In the genomic region with DNA sequence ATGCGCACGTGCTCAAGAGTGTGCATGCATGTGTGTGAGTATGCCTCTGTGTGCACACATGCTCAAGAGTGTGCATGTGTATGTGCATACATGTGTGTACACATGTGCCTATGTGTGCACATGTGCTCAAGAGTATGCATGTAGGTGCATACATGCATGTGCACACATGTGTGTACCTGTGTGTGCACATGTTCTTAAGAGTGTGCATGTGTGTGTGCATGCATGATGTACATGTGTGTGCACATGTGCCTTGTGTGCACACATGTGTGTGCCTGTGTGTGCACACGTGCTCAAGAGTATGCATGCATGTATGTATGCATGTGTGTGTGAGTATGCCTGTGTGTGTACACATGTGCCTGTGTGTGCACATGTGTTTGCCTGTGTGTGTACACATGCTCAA, we compare ENCODE assay signal across 25 mouse cellular contexts. TPM values are rescaled to one million over a fixed set of nuclear protein-coding genes. Genes with fewer than 3 reads are reported as not detected.
A peak's percentile ranks its signal among the peaks of the same experiment; 100 is the strongest.
DNase-seq lines count a peak whose midpoint lies in the region; ATAC-seq and TF ChIP-seq lines count a peak whose summit lies in the region.
"Had no signal": no experiment of that assay in that cellular context is flagged by ENCODE, and none has a peak within 500 bp of the region (broad histone marks: within the 10 kb centered on the region; RNA-seq: fewer than 3 reads in every experiment).

No protein-coding gene starts in this region.

- DNase-seq in MEL (ENCODE audit: low read depth, low spot score) = no peak
- no peak for DNase-seq in lung, postnatal 25 days (ENCODE audit: low spot score)
- DNase-seq: adrenal gland, adult 2 months; adrenal gland, postnatal 14 days; cerebellum, adult 11 months; cerebellum, adult 2 months; cerebellum, adult 9-11 months; cerebellum, postnatal 25 days; forebrain, postnatal 0 days; gastrocnemius, adult 2 months; gastrocnemius, postnatal 14 days; heart, adult 11 months had no signal

- no peak overlapping the region for H3K27ac ChIP-seq in intestine, postnatal 0 days (ENCODE audit: low read depth, low read length)
- no peak overlapping the region for H3K27ac ChIP-seq in intestine, embryonic 15.5 days
- no peak overlapping the region for H3K27ac ChIP-seq in midbrain, embryonic 13.5 days
- H3K27ac ChIP-seq in midbrain, embryonic 16.5 days (ENCODE audit: low read length) = no peak overlapping the region
- H3K27ac ChIP-seq in MEL (ENCODE audit: control insufficient read depth, low read depth, low read length) = no peak overlapping the region
- H3K27ac ChIP-seq in olfactory bulb, adult 2 months (ENCODE audit: insufficient read depth, low read depth, low read length) = peak overlapping the region; percentile 92
- H3K27ac ChIP-seq: embryonic facial prominence, embryonic 12.5 days; embryonic facial prominence, embryonic 15.5 days; gastrocnemius, adult 2 months; hindbrain, embryonic 13.5 days; hindbrain, postnatal 0 days had no signal

- no peaks in the 10 kb centered on the region for H3K36me3 ChIP-seq in intestine, postnatal 0 days (ENCODE audit: control insufficient read depth, insufficient read depth)
- no peaks in the 10 kb centered on the region for H3K36me3 ChIP-seq in intestine, embryonic 15.5 days
- H3K36me3 ChIP-seq in midbrain, embryonic 13.5 days = no peaks in the 10 kb centered on the region
- no peaks in the 10 kb centered on the region for H3K36me3 ChIP-seq in midbrain, embryonic 16.5 days (ENCODE audit: control insufficient read depth, insufficient read depth, low read length)
- H3K36me3 ChIP-seq in MEL (ENCODE audit: control insufficient read depth in 1 of 2, insufficient read depth in 2 of 2, low read length in 2 of 2) = no peaks in the 10 kb centered on the region
- H3K36me3 ChIP-seq: embryonic facial prominence, embryonic 12.5 days; embryonic facial prominence, embryonic 15.5 days; hindbrain, embryonic 13.5 days had no signal

- no peak for TF ChIP-seq POLR2A in MEL (IDR thresholded peaks at IDR 0.05; ENCODE audit: control insufficient read depth in 1 of 2, insufficient read depth in 1 of 2, low read depth in 1 of 2, low read length in 2 of 2, poor library complexity in 1 of 2)
- no peak for TF ChIP-seq POLR2A in olfactory bulb, adult 2 months (IDR thresholded peaks at IDR 0.05; ENCODE audit: insufficient read depth, low read depth, low read length)

- TF ChIP-seq CTCF in intestine, postnatal 0 days (IDR thresholded peaks at IDR 0.05; ENCODE audit: low read depth) = no peak
- no peak; a peak in 1 of 6 replicates for TF ChIP-seq CTCF in MEL (IDR thresholded peaks at IDR 0.05 in 2 of 3, conservative IDR thresholded peaks at IDR 0.05 in 1 of 3; ENCODE audit: control insufficient read depth in 1 of 3, insufficient read depth in 1 of 3, low read depth in 2 of 3, low read length in 3 of 3, poor library complexity in 1 of 3, severe bottlenecking in 1 of 3)
- no peak for TF ChIP-seq CTCF in olfactory bulb, adult 2 months (IDR thresholded peaks at IDR 0.05; ENCODE audit: insufficient read depth, low read depth, low read length)

- H3K9ac ChIP-seq in intestine, postnatal 0 days (ENCODE audit: low read depth, low read length) = no peak overlapping the region
- no peak overlapping the region for H3K9ac ChIP-seq in intestine, embryonic 15.5 days
- H3K9ac ChIP-seq in midbrain, embryonic 13.5 days (replicated peaks) = no peak overlapping the region
- H3K9ac ChIP-seq in midbrain, embryonic 16.5 days (ENCODE audit: low read depth, low read length) = no peak overlapping the region
- no peak overlapping the region for H3K9ac ChIP-seq in MEL (ENCODE audit: control insufficient read depth, low read depth, low read length, poor library complexity, severe bottlenecking)
- H3K9ac ChIP-seq: embryonic facial prominence, embryonic 12.5 days; embryonic facial prominence, embryonic 15.5 days; forebrain, postnatal 0 days; hindbrain, embryonic 13.5 days had no signal

- 0 out of 2 replicates have a peak, but pooled peaks have one; percentile 7 for ATAC-seq in intestine, postnatal 0 days
- no peak for ATAC-seq in intestine, embryonic 15.5 days
- ATAC-seq in midbrain, embryonic 13.5 days = 0 out of 2 replicates have a peak, but pooled peaks have one; percentile 20
- ATAC-seq in midbrain, embryonic 16.5 days = no peak
- ATAC-seq: CD4-positive, CD25-positive, alpha-beta regulatory T cell, adult 4 months; forebrain, embryonic 14.5 days; forebrain, postnatal 0 days; hindbrain, postnatal 0 days; Patski had no signal

- no peaks in the 10 kb centered on the region for H3K4me1 ChIP-seq in intestine, postnatal 0 days (replicated peaks; ENCODE audit: control insufficient read depth, insufficient read depth, low read length)
- H3K4me1 ChIP-seq in intestine, embryonic 15.5 days (replicated peaks) = no peaks in the 10 kb centered on the region
- H3K4me1 ChIP-seq in midbrain, embryonic 13.5 days (replicated peaks) = no peaks in the 10 kb centered on the region
- H3K4me1 ChIP-seq in midbrain, embryonic 16.5 days (ENCODE audit: control insufficient read depth, insufficient read depth, low read length) = no peaks in the 10 kb centered on the region
- no peaks in the 10 kb centered on the region for H3K4me1 ChIP-seq in MEL (ENCODE audit: control insufficient read depth in 1 of 2, insufficient read depth in 2 of 2, low read length in 2 of 2)
- H3K4me1 ChIP-seq in olfactory bulb, adult 2 months (ENCODE audit: control insufficient read depth, insufficient read depth, low read length) = peaks cover 19% of the 10 kb centered on the region
- H3K4me1 ChIP-seq: embryonic facial prominence, embryonic 12.5 days; embryonic facial prominence, embryonic 15.5 days; hindbrain, embryonic 13.5 days had no signal

- no peak for TF ChIP-seq RAD21 in MEL (IDR thresholded peaks at IDR 0.05; ENCODE audit: low read depth, low read length)

- H3K4me2 ChIP-seq in intestine, postnatal 0 days (replicated peaks; ENCODE audit: low read depth) = no peak overlapping the region
- H3K4me2 ChIP-seq in intestine, embryonic 15.5 days (replicated peaks) = no peak overlapping the region
- no peak overlapping the region for H3K4me2 ChIP-seq in midbrain, embryonic 13.5 days (replicated peaks)
- H3K4me2 ChIP-seq in midbrain, embryonic 16.5 days (ENCODE audit: low read length) = no peak overlapping the region
- H3K4me2 ChIP-seq: embryonic facial prominence, embryonic 12.5 days; embryonic facial prominence, embryonic 15.5 days; heart, embryonic 11.5 days; hindbrain, embryonic 13.5 days had no signal

- no peak for TF ChIP-seq EP300 in MEL (IDR thresholded peaks at IDR 0.05; ENCODE audit: low read depth in 1 of 2, low read length in 2 of 2)

- no peak overlapping the region for H3K4me3 ChIP-seq in intestine, postnatal 0 days (ENCODE audit: low read depth, low read length)
- no peak overlapping the region for H3K4me3 ChIP-seq in intestine, embryonic 15.5 days (replicated peaks)
- no peak overlapping the region for H3K4me3 ChIP-seq in midbrain, embryonic 13.5 days (replicated peaks)
- H3K4me3 ChIP-seq in midbrain, embryonic 16.5 days (ENCODE audit: low read depth, low read length) = no peak overlapping the region
- no peak overlapping the region for H3K4me3 ChIP-seq in MEL (ENCODE audit: control insufficient read depth in 1 of 2, insufficient read depth in 1 of 2, low read depth in 2 of 2, low read length in 2 of 2)
- H3K4me3 ChIP-seq in olfactory bulb, adult 2 months (ENCODE audit: insufficient read depth, low read depth, low read length) = no peak overlapping the region
- H3K4me3 ChIP-seq: embryonic facial prominence, embryonic 12.5 days; embryonic facial prominence, embryonic 15.5 days; gastrocnemius, adult 2 months; hindbrain, embryonic 13.5 days had no signal

- H3K79me2 ChIP-seq in MEL (ENCODE audit: control insufficient read depth, insufficient read depth, low read length, poor library complexity) = no peaks in the 10 kb centered on the region

- 97% methylated on average over 3 of the region's 3 CpGs for WGBS in intestine, postnatal 0 days
- WGBS in intestine, embryonic 15.5 days = 97% methylated on average over 3 of the region's 3 CpGs
- whole genome bisulfite sequencing in midbrain, embryonic 13.5 days = 92% methylated on average over 3 of the region's 3 CpGs
- 98% methylated on average over 3 of the region's 3 CpGs for WGBS in midbrain, embryonic 16.5 days
- WGBS in olfactory bulb, adult 2 months = 96% methylated on average over 3 of the region's 3 CpGs

- no peaks in the 10 kb centered on the region for H3K27me3 ChIP-seq in intestine, postnatal 0 days (replicated peaks; ENCODE audit: control insufficient read depth, insufficient read depth, low read length)
- no peaks in the 10 kb centered on the region for H3K27me3 ChIP-seq in intestine, embryonic 15.5 days (replicated peaks)
- H3K27me3 ChIP-seq in midbrain, embryonic 13.5 days = no peaks in the 10 kb centered on the region
- H3K27me3 ChIP-seq in midbrain, embryonic 16.5 days (ENCODE audit: control insufficient read depth, insufficient read depth, low read depth, low read length) = no peaks in the 10 kb centered on the region
- H3K27me3 ChIP-seq in MEL (ENCODE audit: control insufficient read depth in 1 of 2, insufficient read depth in 2 of 2, low read length in 2 of 2) = no peaks in the 10 kb centered on the region
- H3K27me3 ChIP-seq: embryonic facial prominence, embryonic 12.5 days; embryonic facial prominence, embryonic 15.5 days; hindbrain, embryonic 13.5 days; Patski had no signal

- H3K9me3 ChIP-seq in intestine, postnatal 0 days (ENCODE audit: control insufficient read depth) = no peaks in the 10 kb centered on the region
- H3K9me3 ChIP-seq in intestine, embryonic 15.5 days = no peaks in the 10 kb centered on the region
- no peaks in the 10 kb centered on the region for H3K9me3 ChIP-seq in midbrain, embryonic 13.5 days
- H3K9me3 ChIP-seq in midbrain, embryonic 16.5 days (replicated peaks; ENCODE audit: control insufficient read depth, low read length, poor library complexity, severe bottlenecking) = no peaks in the 10 kb centered on the region
- no peaks in the 10 kb centered on the region; the same call in 1 of the 2 replicates for H3K9me3 ChIP-seq in MEL (replicated peaks; ENCODE audit: insufficient read depth, low read length)
- H3K9me3 ChIP-seq: embryonic facial prominence, embryonic 12.5 days; embryonic facial prominence, embryonic 15.5 days; hindbrain, embryonic 13.5 days had no signal

TF ChIP-seq in MEL, 35 proteins besides CTCF, POLR2A, EP300 and RAD21 (continues in another document):
- TF ChIP-seq NRF1 (IDR thresholded peaks at IDR 0.05; ENCODE audit: insufficient read depth, low read depth, low read length, poor library complexity, severe bottlenecking) = no peak

RNA-seq across cellular contexts. Expression of a gene that starts 45.8 kb away (rescaled TPM):
- 3.6 and 3.7 TPM in 2 replicates for polyA plus RNA-seq in intestine, postnatal 0 days (2015; fragmentation: Nextera tagmentation; extraction: Ambion mirVana)
- 9.8 and 10.2 TPM in 2 replicates for polyA plus RNA-seq in intestine, embryonic 15.5 days (2015; fragmentation: Nextera tagmentation; extraction: Ambion mirVana)
- 42.1 and 44.5 TPM in 2 replicates for polyA plus RNA-seq in midbrain, embryonic 13.5 days (2015; fragmentation: Nextera tagmentation; extraction: Ambion mirVana)
- 37.2 and 41.3 TPM in 2 replicates for polyA plus RNA-seq in midbrain, embryonic 16.5 days (2015; fragmentation: Nextera tagmentation; extraction: Ambion mirVana)
- not detected in 2 replicates for total RNA-seq in MEL (2012; rRNA removed)
- polyA plus RNA-seq in MEL (2012; ENCODE audit: insufficient read depth in 1 of 2, insufficient read length in 2 of 2, low read depth in 1 of 2, low replicate concordance in 2 of 2, missing spikeins in 1 of 2) = not detected
- polyA plus RNA-seq in olfactory bulb, adult 2 months (2012; ENCODE audit: insufficient read depth, insufficient read length, low replicate concordance, missing spikeins) = not detected in 2 replicates

Comparison
In these comparisons a context has a peak if more than half of its experiments do, and no peak if none do; other contexts are left out.
1. ATAC-seq: peak in intestine, postnatal 0 days (single experiment) and midbrain, embryonic 13.5 days (single experiment); none in intestine, embryonic 15.5 days (single experiment) and midbrain, embryonic 16.5 days (single experiment).